Mouse (Mus musculus) neutrophil, adult 5-6 weeks (primary cell): Measurements from ENCODE around the gene Mmp9. TPM values are rescaled to one million over a fixed set of nuclear protein-coding genes. Genes with fewer than 3 reads are reported as not detected.

ENCODE experiments used
- ATAC-seq: fragments of 151-379, 151-347 bp; 2 replicates; pipeline ENCODE4 v1.8.0; 2017; ENCODE audit warnings: mild to moderate bottlenecking, moderate TSS enrichment; ENCODE audit not compliant: insufficient number of reproducible peaks, poor library complexity, low FRiP score, severe bottlenecking; ENCODE audit errors: extremely low read depth
- total RNA-seq: library from RNA; stranded (forward); fragments of 200-1000 nt; gene quantifications from 2 replicates; pipeline ENCODE4 v1.2.3, GENCODE M21; 2017

The Mmp9 gene
- total RNA-seq, 1 experiment from 2014 or later = 622 TPM

GRCm38 (mm10) chr2:164947930-164948329, 7.3 kb downstream of the Mmp9 start:
- peak; percentile 34; the same call in 1 of the 2 replicates for ATAC-seq

- no peak for ATAC-seq
Observed at GRCm38 (mm10) chr2:164948962-164949361, 8.4 kb downstream of the Mmp9 start.

GRCm38 (mm10) chr2:164950501-164950900, 9.9 kb downstream of the Mmp9 start:
- peak; percentile 18 for ATAC-seq

- ATAC-seq = no peak
Observed at GRCm38 (mm10) chr2:164951745-164952144, 11.2 kb downstream of the Mmp9 start.

- no peak for ATAC-seq
Observed at GRCm38 (mm10) chr2:164952448-164952847, 11.9 kb downstream of the Mmp9 start.

GRCm38 (mm10) chr2:164953224-164953623, 12.6 kb downstream of the Mmp9 start:
- peak; percentile 38; the same call in 1 of the 2 replicates for ATAC-seq

GRCm38 (mm10) chr2:164955725-164956124, 15.1 kb downstream of the Mmp9 start:
- no peak for ATAC-seq

GRCm38 (mm10) chr2:164956195-164956594, 15.6 kb downstream of the Mmp9 start:
- no peak for ATAC-seq

- ATAC-seq = no peak
Observed at GRCm38 (mm10) chr2:164957548-164958315, 17.2 kb downstream of the Mmp9 start.

- ATAC-seq = no peak
Observed at GRCm38 (mm10) chr2:164960716-164961441, 20.3 kb downstream of the Mmp9 start, which contains the start of gene Slc12a5. TSS of gene Slc12a5 (plus strand) at chr2:164960802.

- peak; percentile 33; the same call in 1 of the 2 replicates for ATAC-seq
Observed at GRCm38 (mm10) chr2:164961506-164962182, 21.1 kb downstream of the Mmp9 start.

- no peak for ATAC-seq
Observed at GRCm38 (mm10) chr2:164962183-164962580, 21.6 kb downstream of the Mmp9 start.

GRCm38 (mm10) chr2:164964242-164964894, 23.8 kb downstream of the Mmp9 start:
- ATAC-seq = no peak

- ATAC-seq = no peak
Observed at GRCm38 (mm10) chr2:164964981-164965380, 24.4 kb downstream of the Mmp9 start.

- ATAC-seq = no peak
Observed at GRCm38 (mm10) chr2:164966381-164966780, 25.8 kb downstream of the Mmp9 start.

GRCm38 (mm10) chr2:164967193-164967592, 26.6 kb downstream of the Mmp9 start:
- no peak for ATAC-seq

GRCm38 (mm10) chr2:164967761-164968440, 27.3 kb downstream of the Mmp9 start:
- no peak for ATAC-seq

- ATAC-seq = no peak
Observed at GRCm38 (mm10) chr2:164968451-164968851, 27.9 kb downstream of the Mmp9 start.
